8 mouse cellular contexts compared by ENCODE assay signal in the genomic region with DNA sequence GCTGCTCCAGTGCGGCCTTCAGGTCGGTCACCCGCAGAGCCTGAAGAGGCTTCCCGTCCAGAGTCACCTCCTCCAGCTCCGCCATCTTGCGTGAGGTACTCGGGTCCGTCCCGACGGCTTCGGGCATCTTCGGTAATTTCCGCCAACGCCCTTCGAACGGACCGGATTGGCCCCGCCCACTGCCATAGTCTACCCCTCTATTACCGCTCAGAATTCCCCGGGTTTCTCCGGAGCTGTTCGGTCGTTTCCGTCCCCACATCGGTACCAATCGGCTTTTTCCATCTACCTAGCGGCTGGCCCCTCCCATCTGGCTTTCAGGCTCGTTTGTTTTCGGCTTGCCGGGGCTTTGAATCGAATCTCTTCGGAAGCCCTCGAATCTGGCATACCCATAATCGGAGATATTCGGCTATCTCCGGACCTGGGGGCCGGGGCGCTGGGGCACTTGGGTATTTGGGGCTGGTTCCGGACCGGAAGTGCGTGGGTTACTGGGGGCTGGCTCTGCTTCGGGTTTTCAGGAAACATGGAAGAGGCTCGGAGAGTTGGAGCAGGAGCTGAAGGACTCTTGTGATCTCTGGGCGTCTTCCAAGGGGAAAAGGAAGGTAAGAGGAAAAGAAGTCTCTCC. TPM values are rescaled to one million over a fixed set of nuclear protein-coding genes. Genes with fewer than 3 reads are reported as not detected.
DNase-seq lines count a peak whose midpoint lies in the region; ATAC-seq lines count a peak whose summit lies in the region.

A gene (minus strand): TSS at position 410 of the 622 bp plus-strand sequence.

- peak; percentile 98 for ATAC-seq in hindbrain, embryonic 15.5 days (ENCODE audit: low FRiP score, low read depth)

- under 1% methylated on average over 44 of the region's 44 CpGs for WGBS in hindbrain, embryonic 15.5 days

- H3K9me3 ChIP-seq in hindbrain, embryonic 15.5 days: no peaks in the 10 kb centered on the region

- DNase-seq in T-cell, adult 2 months (ENCODE audit: low spot score): peak; percentile 100
- peak; percentile 100 for DNase-seq in cerebellum, postnatal 36 days
- peak; percentile 100 for DNase-seq in frontal cortex, postnatal 36 days (ENCODE audit: low spot score in 2 of 2)
- DNase-seq in left cerebral cortex, adult 11 months (ENCODE audit: low spot score): peak; percentile 100
- peak; percentile 99 to 100 for DNase-seq in lung, postnatal 4 days
- DNase-seq in retina, postnatal 7 days (ENCODE audit: low read depth, low spot score): peak; percentile 100
- DNase-seq in urinary bladder, adult 2 months (ENCODE audit: low spot score): peak; percentile 100

- no peaks in the 10 kb centered on the region for H3K27me3 ChIP-seq in hindbrain, embryonic 15.5 days

- H3K36me3 ChIP-seq in hindbrain, embryonic 15.5 days: peaks cover 26% of the 10 kb centered on the region

- peak within 1 kb of the TSS; percentile 95 for H3K9ac ChIP-seq in hindbrain, embryonic 15.5 days

- H3K27ac ChIP-seq in hindbrain, embryonic 15.5 days (replicated peaks): peak within 1 kb of the TSS; percentile 98

- H3K4me1 ChIP-seq in hindbrain, embryonic 15.5 days (replicated peaks): peaks cover 36% of the 10 kb centered on the region

- H3K4me2 ChIP-seq in hindbrain, embryonic 15.5 days: peak within 1 kb of the TSS; percentile 63

- peak within 1 kb of the TSS; percentile 92 for H3K4me3 ChIP-seq in hindbrain, embryonic 15.5 days

RNA-seq across cellular contexts. Expression of the gene that starts here (rescaled TPM):
- 124 and 137 TPM in 2 replicates for polyA plus RNA-seq in hindbrain, embryonic 15.5 days (2015; fragmentation: Nextera tagmentation; extraction: Ambion mirVana)
- polyA plus RNA-seq in urinary bladder, adult 2 months (2012; rRNA removed): 129 and 169 TPM in 2 replicates

Comparison
In these comparisons a context has a peak if more than half of its experiments do, and no peak if none do; other contexts are left out.
1. Peak in every context shown above with its lines: DNase-seq, ATAC-seq, H3K4me3 ChIP-seq and H3K27ac ChIP-seq.